Mouse (Mus musculus) hindbrain, embryonic 12.5 days (tissue): Measurements from ENCODE around the gene Rorc. TPM values are rescaled to one million over a fixed set of nuclear protein-coding genes. Genes with fewer than 3 reads are reported as not detected.

Experiments used
- ATAC-seq: fragments of 200-750 bp; cut with Nextera tagmentation; 2 replicates; pipeline ENCODE4 v1.8.0; 2017; ENCODE audit warnings: moderate TSS enrichment; ENCODE audit not compliant: low FRiP score
- H3K27ac ChIP-seq: fragments of 300-500 bp; sonication (generic); 2 replicates; pipeline ENCODE4 v1.5.1; 2016; ENCODE audit warnings: mild to moderate bottlenecking
- H3K27me3 ChIP-seq: fragments of 300-500 bp; sonication (generic); 2 replicates; pipeline ENCODE4 v1.6.1; 2016; ENCODE audit warnings: mild to moderate bottlenecking
- H3K36me3 ChIP-seq: fragments of 300-500 bp; sonication (generic); 2 replicates; pipeline ENCODE4 v1.6.1; 2016; ENCODE audit warnings: mild to moderate bottlenecking
- H3K4me1 ChIP-seq: fragments of 300-500 bp; sonication (generic); 2 replicates; pipeline ENCODE4 v1.6.1; 2016
- H3K4me2 ChIP-seq: fragments of 300-500 bp; sonication (generic); replicated peaks from 2 replicates; pipeline ENCODE4 v1.6.1; 2016; ENCODE audit warnings: mild to moderate bottlenecking
- H3K4me3 ChIP-seq: fragments of 300-500 bp; sonication (generic); 2 replicates; pipeline ENCODE4 v1.5.1; 2016; ENCODE audit warnings: mild to moderate bottlenecking
- H3K9ac ChIP-seq: fragments of 300-500 bp; sonication (generic); 2 replicates; pipeline ENCODE4 v1.6.1; 2016; ENCODE audit warnings: mild to moderate bottlenecking, moderate library complexity
- H3K9me3 ChIP-seq: fragments of 300-500 bp; sonication (generic); replicated peaks from 2 replicates; pipeline ENCODE4 v1.6.1; 2016; ENCODE audit warnings: mild to moderate bottlenecking
- WGBS: fragments of 180-500 bp; shearing (Covaris S2); methylation state at CpG from one replicate; pipeline ENCODE4 v1.1.7; 2016; 5-methylcytosine and 5-hydroxymethylcytosine counted together
- polyA plus RNA-seq: library from polyadenylated mRNA; unstranded; fragments of >200 nt; fragmentation: Nextera tagmentation; extraction: Ambion mirVana; gene quantifications from 2 replicates; pipeline ENCODE4 v1.2.1, GENCODE M21; 2016

The Rorc gene
- polyA plus RNA-seq, 1 experiment from 2014 or later, result 0.76 TPM

DNA sequence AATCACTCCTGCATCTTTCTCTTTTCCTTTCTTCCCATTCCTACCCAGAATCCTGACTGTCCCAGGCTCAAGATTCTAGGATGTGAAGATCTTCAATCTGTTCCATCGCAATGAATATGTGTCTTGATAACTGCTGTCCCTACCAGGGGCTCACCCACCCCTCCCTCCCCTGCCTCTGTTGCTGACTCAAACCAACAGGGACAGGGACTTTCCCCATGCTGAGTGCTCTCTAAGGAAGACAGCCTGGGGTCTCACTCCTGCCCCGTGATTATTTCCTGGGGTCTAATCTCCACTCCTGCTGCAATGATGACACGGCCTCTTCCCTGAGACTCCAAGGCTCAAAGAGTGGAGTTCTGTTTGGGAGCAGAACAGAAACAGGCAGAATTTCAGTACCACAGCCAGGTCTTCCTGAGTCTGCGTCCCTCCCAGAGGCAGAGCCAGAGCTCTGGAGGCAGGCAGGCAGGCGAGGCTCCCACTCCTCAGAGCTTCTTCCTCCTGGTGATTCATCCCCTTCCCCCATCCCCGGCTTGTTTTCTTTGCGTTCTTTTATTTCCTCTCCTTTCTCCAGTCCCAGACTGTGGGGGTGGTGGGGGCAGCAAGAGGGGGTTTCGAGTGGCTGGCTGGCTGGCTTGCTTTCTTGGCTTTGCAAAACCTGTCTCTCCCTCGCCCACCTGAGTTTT is 7.4 kb downstream of the Rorc start:
- no peaks in the 10 kb centered on the region for H3K27me3 ChIP-seq
- H3K4me2 ChIP-seq, result no peak overlapping the region
- no peak overlapping the region for H3K27ac ChIP-seq
- WGBS, result 24% methylated on average over 9 of the region's 9 CpGs
- H3K4me3 ChIP-seq, result no peak overlapping the region
- ATAC-seq, result no peak
- H3K9ac ChIP-seq, result no peak overlapping the region
- H3K9me3 ChIP-seq, result no peaks in the 10 kb centered on the region
- H3K4me1 ChIP-seq, result peaks cover 6% of the 10 kb centered on the region; the same call in 1 of the 2 replicates
- no peaks in the 10 kb centered on the region for H3K36me3 ChIP-seq

DNA sequence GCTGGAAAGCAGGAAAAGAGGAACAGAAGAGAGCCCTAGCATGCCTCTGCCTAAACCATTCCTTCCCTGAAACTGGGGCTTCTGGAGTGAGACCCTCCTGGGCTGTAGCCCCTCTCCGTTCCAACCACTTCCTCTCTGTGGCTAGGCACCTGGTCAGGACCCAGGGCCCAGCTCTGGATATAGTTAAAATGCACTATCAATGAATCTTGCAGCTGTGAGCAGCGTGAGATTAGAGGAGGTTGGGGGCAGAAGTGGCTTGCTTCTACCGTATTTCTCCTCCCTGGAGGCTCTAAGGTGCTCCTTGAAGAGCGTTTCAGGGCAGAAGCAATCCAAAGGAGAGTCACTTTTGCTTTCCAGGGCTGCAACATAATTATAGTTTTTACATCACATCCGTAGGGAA is 9.7 kb downstream of the Rorc start:
- peaks cover 3% of the 10 kb centered on the region; the same call in 1 of the 2 replicates for H3K4me1 ChIP-seq
- no peak overlapping the region for H3K4me2 ChIP-seq
- ATAC-seq, result no peak
- H3K4me3 ChIP-seq, result no peak overlapping the region
- no peaks in the 10 kb centered on the region for H3K36me3 ChIP-seq
- H3K9me3 ChIP-seq, result no peaks in the 10 kb centered on the region
- H3K9ac ChIP-seq, result no peak overlapping the region
- H3K27me3 ChIP-seq, result no peaks in the 10 kb centered on the region
- 75% methylated on average over 5 of the region's 5 CpGs for WGBS
- no peak overlapping the region for H3K27ac ChIP-seq

DNA sequence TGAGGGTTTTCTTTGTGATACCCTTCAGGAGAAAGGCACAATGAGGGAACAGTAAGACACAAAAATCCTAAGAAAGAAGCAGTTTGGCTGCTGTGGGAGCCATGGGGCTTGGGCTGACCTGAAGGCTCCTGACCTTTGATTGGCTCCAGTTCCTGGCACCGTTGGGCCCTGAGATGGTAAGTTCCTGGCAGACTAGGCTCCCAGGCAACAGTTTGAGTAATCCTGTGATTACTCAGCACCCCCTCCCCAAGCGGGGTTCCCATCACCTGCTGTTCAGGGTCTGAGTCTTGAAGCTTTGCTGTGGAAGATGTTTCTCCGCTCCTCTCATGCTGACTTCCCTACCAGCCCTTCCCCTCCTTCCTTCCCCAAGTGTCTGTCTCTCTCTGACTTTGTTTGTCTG is 10.9 kb downstream of the Rorc start:
- ATAC-seq, result no peak
- H3K4me3 ChIP-seq, result no peak overlapping the region
- H3K36me3 ChIP-seq, result no peaks in the 10 kb centered on the region
- no peak overlapping the region for H3K9ac ChIP-seq
- 74% methylated on average over 3 of the region's 3 CpGs for WGBS
- peaks cover 3% of the 10 kb centered on the region; the same call in 1 of the 2 replicates for H3K4me1 ChIP-seq
- H3K27ac ChIP-seq, result no peak overlapping the region
- H3K27me3 ChIP-seq, result no peaks in the 10 kb centered on the region
- H3K9me3 ChIP-seq, result no peaks in the 10 kb centered on the region
- H3K4me2 ChIP-seq, result no peak overlapping the region

DNA sequence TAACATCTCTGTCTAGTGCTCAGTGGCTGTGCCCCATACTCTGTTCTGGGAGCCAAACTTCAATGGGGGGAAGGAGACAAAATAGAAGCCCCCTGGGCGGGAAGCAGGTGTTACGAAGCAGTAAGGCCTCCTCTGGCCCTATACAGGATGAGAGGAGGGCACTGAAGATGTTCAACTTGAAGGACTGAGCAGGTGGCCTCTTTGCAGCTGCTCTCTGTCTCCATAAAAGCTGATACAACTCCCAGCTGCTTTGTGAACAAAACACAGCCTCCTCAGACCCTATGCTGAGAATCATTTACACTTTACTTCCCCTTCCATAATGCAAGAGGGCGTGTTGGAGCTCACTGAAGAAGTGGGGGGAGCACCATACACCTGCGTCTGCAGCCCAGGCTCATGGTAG is 14.1 kb downstream of the Rorc start:
- Histone ChIP-seq H3K9me3 (no peaks in the 10 kb centered on the region), H3K27me3 (no peaks in the 10 kb centered on the region), H3K36me3 (no peaks in the 10 kb centered on the region), H3K9ac (no peak overlapping the region), H3K4me2 (no peak overlapping the region), H3K4me3 (no peak overlapping the region), H3K27ac (no peak overlapping the region), H3K4me1 (no peaks in the 10 kb centered on the region)
- no peak for ATAC-seq
- WGBS, result 67% methylated on average over 4 of the region's 4 CpGs

DNA sequence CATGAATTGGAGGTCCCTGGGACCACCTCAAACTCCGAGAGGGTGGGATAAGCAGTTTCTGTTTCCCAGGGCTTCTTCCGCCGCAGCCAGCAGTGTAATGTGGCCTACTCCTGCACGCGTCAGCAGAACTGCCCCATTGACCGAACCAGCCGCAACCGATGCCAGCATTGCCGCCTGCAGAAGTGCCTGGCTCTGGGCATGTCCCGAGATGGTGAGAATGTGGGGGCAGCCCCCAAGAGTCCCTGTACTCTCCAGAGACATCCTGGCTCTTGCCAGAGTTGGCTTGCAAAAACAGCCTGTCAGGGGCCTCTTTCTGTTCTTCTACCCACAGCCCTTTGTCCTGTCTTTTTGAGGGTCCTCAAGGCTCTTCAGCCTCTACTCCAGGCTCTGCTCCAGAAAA is 14.8 kb downstream of the Rorc start:
- Histone ChIP-seq H3K4me3 (no peak overlapping the region), H3K9me3 (no peaks in the 10 kb centered on the region), H3K4me2 (no peak overlapping the region), H3K27me3 (no peaks in the 10 kb centered on the region), H3K4me1 (no peaks in the 10 kb centered on the region), H3K9ac (no peak overlapping the region), H3K27ac (no peak overlapping the region), H3K36me3 (no peaks in the 10 kb centered on the region)
- WGBS, result 93% methylated on average over 10 of the region's 10 CpGs
- no peak for ATAC-seq

DNA sequence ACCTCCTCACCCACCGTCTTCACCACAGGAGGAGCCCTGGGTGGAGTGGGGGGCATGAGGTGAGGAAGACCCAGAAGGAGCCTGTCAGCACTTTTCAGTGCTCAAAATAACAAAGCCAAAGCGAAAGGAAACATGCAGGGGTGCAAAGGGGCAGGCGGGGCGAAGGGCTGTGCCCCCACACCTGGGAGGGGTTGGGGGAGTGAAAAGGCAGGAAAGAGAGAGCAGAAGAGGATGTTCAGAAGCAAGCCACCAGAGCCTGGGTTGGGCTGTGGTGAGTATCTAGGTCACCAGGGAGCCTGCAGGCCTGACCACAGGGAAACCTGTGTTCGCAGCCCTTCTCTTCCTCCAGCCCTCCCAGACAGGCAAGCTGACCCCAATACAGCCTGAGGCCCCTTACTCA is 15.5 kb downstream of the Rorc start:
- H3K27me3 ChIP-seq, result no peaks in the 10 kb centered on the region
- H3K27ac ChIP-seq, result no peak overlapping the region
- H3K9me3 ChIP-seq, result no peaks in the 10 kb centered on the region
- no peak overlapping the region for H3K4me2 ChIP-seq
- no peak overlapping the region for H3K4me3 ChIP-seq
- ATAC-seq, result no peak
- no peaks in the 10 kb centered on the region for H3K36me3 ChIP-seq
- no peaks in the 10 kb centered on the region for H3K4me1 ChIP-seq
- WGBS, result 76% methylated on average over 5 of the region's 5 CpGs
- no peak overlapping the region for H3K9ac ChIP-seq

DNA sequence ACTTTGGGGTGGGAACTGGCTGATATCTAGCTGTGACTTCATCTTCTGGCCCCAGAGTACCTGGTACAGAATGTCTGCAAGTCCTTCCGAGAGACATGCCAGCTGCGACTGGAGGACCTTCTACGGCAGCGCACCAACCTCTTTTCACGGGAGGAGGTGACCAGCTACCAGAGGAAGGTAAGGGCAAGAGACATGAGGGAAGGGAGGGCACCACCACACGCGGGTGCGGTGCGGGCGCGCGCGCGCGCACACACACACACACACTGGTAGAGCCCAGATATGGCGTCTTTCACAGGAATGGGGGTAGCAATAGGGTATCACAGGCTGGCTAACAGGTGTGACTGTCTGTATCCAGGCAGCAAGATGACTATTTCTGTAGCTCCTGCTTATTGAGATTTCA is 16.8 kb downstream of the Rorc start:
- WGBS, result 97% methylated on average over 16 of the region's 16 CpGs
- no peak for ATAC-seq
- Histone ChIP-seq H3K27me3 (no peaks in the 10 kb centered on the region), H3K9ac (no peak overlapping the region), H3K36me3 (no peaks in the 10 kb centered on the region), H3K27ac (no peak overlapping the region), H3K4me2 (no peak overlapping the region), H3K9me3 (no peaks in the 10 kb centered on the region), H3K4me1 (no peaks in the 10 kb centered on the region), H3K4me3 (no peak overlapping the region)

DNA sequence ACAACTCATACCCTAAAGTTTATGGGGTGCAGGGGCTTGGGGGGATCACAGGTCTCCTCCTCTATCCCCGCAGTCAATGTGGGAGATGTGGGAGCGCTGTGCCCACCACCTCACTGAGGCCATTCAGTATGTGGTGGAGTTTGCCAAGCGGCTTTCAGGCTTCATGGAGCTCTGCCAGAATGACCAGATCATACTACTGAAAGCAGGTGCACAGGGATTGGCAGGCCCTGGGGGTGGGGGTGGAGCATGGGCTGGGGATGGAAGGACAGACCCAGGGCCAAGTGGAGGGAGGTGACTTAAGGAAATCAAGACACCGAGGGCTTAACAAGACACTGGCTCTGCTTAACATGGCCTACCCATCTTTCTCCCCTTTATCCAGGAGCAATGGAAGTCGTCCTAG is 18.4 kb downstream of the Rorc start:
- 85% methylated on average over 5 of the region's 5 CpGs for WGBS
- Histone ChIP-seq H3K9me3 (no peaks in the 10 kb centered on the region), H3K36me3 (no peaks in the 10 kb centered on the region), H3K27ac (no peak overlapping the region), H3K4me3 (no peak overlapping the region), H3K4me1 (no peaks in the 10 kb centered on the region), H3K9ac (no peak overlapping the region), H3K27me3 (no peaks in the 10 kb centered on the region), H3K4me2 (no peak overlapping the region)
- ATAC-seq, result no peak

DNA sequence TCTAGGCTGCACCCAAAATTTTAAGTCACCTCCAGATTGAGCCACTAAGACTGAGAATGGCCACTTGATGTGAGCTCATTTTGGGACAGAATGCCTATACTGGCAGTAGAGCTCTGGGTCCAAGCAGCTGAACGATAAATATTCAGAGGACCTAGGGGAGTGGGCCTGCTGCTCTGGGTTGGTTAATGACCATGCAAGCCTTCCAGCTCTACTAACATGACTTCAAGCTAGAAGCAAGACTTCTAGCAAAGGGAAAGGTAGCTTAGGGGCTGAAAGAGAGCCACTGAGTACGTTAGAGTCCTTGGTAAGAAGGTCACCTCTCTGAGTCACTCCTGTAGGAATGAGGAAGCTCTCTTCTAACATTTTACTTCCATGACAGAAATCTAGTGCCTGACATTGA is 19.5 kb downstream of the Rorc start:
- no peaks in the 10 kb centered on the region for H3K9me3 ChIP-seq
- H3K4me1 ChIP-seq, result no peaks in the 10 kb centered on the region
- peaks cover 7% of the 10 kb centered on the region; the same call in 1 of the 2 replicates for H3K27me3 ChIP-seq
- no peak overlapping the region for H3K4me3 ChIP-seq
- no peaks in the 10 kb centered on the region for H3K36me3 ChIP-seq
- no peak overlapping the region for H3K9ac ChIP-seq
- WGBS, result 85% methylated on average over 2 of the region's 2 CpGs
- H3K4me2 ChIP-seq, result no peak overlapping the region
- no peak overlapping the region for H3K27ac ChIP-seq
- ATAC-seq, result no peak

DNA sequence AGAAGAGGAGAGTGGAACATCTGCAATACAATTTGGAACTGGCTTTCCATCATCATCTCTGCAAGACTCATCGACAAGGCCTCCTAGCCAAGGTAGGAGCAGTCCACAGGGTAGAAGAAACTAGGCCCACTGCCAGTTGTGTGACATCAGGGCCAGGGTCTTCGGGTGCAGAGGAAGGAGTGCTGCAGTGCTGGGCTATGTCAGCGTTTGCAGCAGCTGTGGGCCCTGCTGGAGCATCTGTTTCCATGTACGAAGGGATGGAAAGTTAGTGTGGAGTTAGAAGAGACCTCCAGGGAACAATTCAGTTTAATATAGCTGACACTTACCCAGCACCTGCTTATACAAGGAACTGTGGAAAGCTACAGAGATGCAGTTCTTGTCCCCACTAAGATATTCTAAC is 20.5 kb downstream of the Rorc start:
- no peak overlapping the region for H3K9ac ChIP-seq
- H3K9me3 ChIP-seq, result no peaks in the 10 kb centered on the region
- no peak overlapping the region for H3K4me2 ChIP-seq
- H3K27ac ChIP-seq, result no peak overlapping the region
- 73% methylated on average over 4 of the region's 4 CpGs for WGBS
- ATAC-seq, result no peak
- no peak overlapping the region for H3K4me3 ChIP-seq
- H3K27me3 ChIP-seq, result peaks cover 16% of the 10 kb centered on the region
- H3K36me3 ChIP-seq, result no peaks in the 10 kb centered on the region
- no peaks in the 10 kb centered on the region for H3K4me1 ChIP-seq

DNA sequence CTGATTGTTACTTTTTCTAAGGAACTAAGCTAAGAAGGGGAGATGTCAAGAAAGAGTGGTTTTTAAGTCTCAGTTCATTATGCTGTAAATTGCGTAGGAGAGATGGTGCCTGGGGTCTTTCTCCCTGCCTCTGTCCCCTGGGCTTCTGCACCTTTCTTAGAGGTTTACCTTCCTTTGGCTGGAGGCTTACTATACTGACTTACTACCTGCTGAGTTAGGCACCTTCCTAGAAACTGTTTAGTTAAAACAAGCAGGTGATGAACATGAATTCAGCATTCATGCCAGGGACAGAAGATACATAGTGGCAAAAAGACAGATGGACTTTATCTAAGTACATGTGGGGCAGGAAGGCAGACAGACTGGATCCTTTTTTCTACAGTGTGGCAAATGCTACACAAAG is 23.7 kb downstream of the Rorc start:
- Histone ChIP-seq H3K4me3 (no peak overlapping the region), H3K9ac (no peak overlapping the region), H3K9me3 (no peaks in the 10 kb centered on the region), H3K36me3 (no peaks in the 10 kb centered on the region), H3K27ac (no peak overlapping the region), H3K27me3 (peaks cover 28% of the 10 kb centered on the region), H3K4me2 (no peak overlapping the region), H3K4me1 (peaks cover 15% of the 10 kb centered on the region)
- 84% methylated on average over 1 of the region's 1 CpGs for WGBS
- no peak for ATAC-seq

DNA sequence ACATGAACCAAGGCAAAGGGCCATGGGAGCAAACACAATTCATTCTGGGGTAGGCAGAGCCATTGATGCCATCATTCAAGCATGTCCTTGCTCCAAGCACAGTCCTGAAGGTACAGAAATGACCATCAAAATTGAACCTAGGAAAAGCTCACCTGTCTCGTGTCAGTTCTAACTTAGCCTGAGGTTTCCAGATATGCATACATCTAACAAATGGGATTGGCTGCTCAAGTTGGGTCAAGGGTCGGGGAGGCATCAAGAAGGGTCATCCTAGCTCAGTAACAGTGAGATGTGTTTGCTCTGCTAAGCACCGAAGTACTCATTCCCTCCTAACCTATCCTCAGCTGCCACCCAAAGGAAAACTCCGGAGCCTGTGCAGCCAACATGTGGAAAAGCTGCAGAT is 24.3 kb downstream of the Rorc start:
- Histone ChIP-seq H3K4me1 (peaks cover 15% of the 10 kb centered on the region), H3K27me3 (peaks cover 31% of the 10 kb centered on the region), H3K4me3 (no peak overlapping the region), H3K9ac (no peak overlapping the region), H3K36me3 (no peaks in the 10 kb centered on the region), H3K4me2 (no peak overlapping the region), H3K27ac (no peak overlapping the region), H3K9me3 (no peaks in the 10 kb centered on the region)
- no peak for ATAC-seq
- 85% methylated on average over 4 of the region's 4 CpGs for WGBS

DNA sequence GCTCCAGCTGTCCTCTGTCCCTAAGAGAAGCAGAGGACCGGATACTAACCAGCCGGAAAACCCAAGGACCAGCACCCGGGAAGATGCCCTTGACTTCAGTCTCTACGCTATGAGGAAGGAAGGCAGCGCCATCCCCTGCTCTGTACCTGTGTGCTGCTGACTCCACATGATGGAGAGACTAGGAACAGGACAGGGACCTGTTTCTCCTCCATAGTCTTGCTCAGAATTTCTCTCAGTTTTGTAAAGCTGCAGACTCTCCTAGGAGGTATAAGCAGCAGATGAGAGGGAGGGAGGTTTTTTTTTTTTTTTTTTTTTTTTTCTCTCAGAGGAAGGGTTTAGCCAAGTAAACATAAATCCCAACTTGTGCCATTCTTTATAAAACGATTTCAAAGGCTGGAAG is 25.6 kb downstream of the Rorc start, which contains the start of gene Lingo4:
Gene Lingo4 (plus strand): TSS at position 301 of the 400 bp plus-strand sequence.
- Histone ChIP-seq H3K4me1 (peaks cover 18% of the 10 kb centered on the region), H3K9me3 (no peaks in the 10 kb centered on the region), H3K4me2 (peak within 1 kb of the TSS; percentile 72), H3K27me3 (peaks cover 36% of the 10 kb centered on the region), H3K36me3 (no peaks in the 10 kb centered on the region), H3K4me3 (peak within 1 kb of the TSS; percentile 28), H3K27ac (no peak within 1 kb of the TSS), H3K9ac (peak within 1 kb of the TSS; percentile 52)
- ATAC-seq, result no peak
- 77% methylated on average over 6 of the region's 6 CpGs for WGBS
